In the genomic region with DNA sequence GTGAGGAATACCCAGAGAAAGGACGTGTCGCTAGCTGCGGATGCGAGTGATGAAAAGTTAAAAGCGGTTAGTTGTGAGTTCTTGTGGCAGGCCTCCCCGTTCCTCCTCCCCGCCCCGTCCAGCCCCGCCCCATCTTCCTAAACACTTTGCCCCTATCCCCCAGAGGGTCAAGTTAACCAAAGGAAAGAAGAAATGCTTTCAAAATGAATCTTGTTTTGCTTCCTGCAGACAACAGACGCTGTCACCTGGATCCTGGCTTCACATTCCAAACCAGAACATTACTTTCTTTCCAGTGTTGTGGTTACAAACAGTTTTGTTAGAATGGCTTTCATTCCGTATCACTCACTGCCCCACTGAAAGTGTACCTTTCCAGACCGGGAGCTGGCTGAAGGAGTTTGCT, we compare ENCODE assay signal across 17 mouse cellular contexts. TPM values are rescaled to one million over a fixed set of nuclear protein-coding genes. Genes with fewer than 3 reads are reported as not detected.
DNase-seq lines count a peak whose midpoint lies in the region; ATAC-seq and TF ChIP-seq lines count a peak whose summit lies in the region.
"Had no signal": no experiment of that assay in that cellular context is flagged by ENCODE, and none has a peak within 500 bp of the region (broad histone marks: within the 10 kb centered on the region; RNA-seq: fewer than 3 reads in every experiment).

No protein-coding gene starts in this region.

- no peak overlapping the region for H3K9ac ChIP-seq in heart, embryonic 15.5 days
- no peak overlapping the region for H3K9ac ChIP-seq in lung, postnatal 0 days (replicated peaks; ENCODE audit: low read depth)
- peak overlapping the region; percentile 43 for H3K9ac ChIP-seq in stomach, embryonic 16.5 days (ENCODE audit: low read length)
- no peak overlapping the region for H3K9ac ChIP-seq in midbrain, embryonic 11.5 days (ENCODE audit: low read length)
- H3K9ac ChIP-seq: lung, embryonic 14.5 days had no signal

- no peaks in the 10 kb centered on the region for H3K4me1 ChIP-seq in heart, embryonic 15.5 days (replicated peaks)
- H3K4me1 ChIP-seq in lung, postnatal 0 days (ENCODE audit: insufficient read depth, low read depth, low read length) = no peaks in the 10 kb centered on the region
- H3K4me1 ChIP-seq in stomach, embryonic 16.5 days (ENCODE audit: control insufficient read depth, insufficient read depth, low read length) = 0 out of 2 replicates have a peak, but pooled peaks cover 2% of the 10 kb centered on the region
- H3K4me1 ChIP-seq in midbrain, embryonic 11.5 days (ENCODE audit: control insufficient read depth, insufficient read depth, low read length) = no peaks in the 10 kb centered on the region

- no peaks in the 10 kb centered on the region for H3K9me3 ChIP-seq in heart, embryonic 15.5 days (replicated peaks)
- no peaks in the 10 kb centered on the region for H3K9me3 ChIP-seq in lung, postnatal 0 days (ENCODE audit: low read length)
- H3K9me3 ChIP-seq in stomach, embryonic 16.5 days (replicated peaks; ENCODE audit: control insufficient read depth, low read length) = no peaks in the 10 kb centered on the region
- no peaks in the 10 kb centered on the region for H3K9me3 ChIP-seq in midbrain, embryonic 11.5 days (ENCODE audit: control insufficient read depth, low read length)
- H3K9me3 ChIP-seq: midbrain, embryonic 10.5 days had no signal

- H3K27ac ChIP-seq in heart, embryonic 15.5 days = no peak overlapping the region
- H3K27ac ChIP-seq in lung, postnatal 0 days (ENCODE audit: low read length) = no peak overlapping the region
- H3K27ac ChIP-seq in stomach, embryonic 16.5 days (ENCODE audit: low read length) = no peak overlapping the region
- H3K27ac ChIP-seq in midbrain, embryonic 11.5 days (ENCODE audit: low read depth, low read length) = no peak overlapping the region
- H3K27ac ChIP-seq: midbrain, embryonic 10.5 days had no signal

- DNase-seq in heart, postnatal 36 days = no peak
- no peak for DNase-seq in lung, postnatal 0 days (ENCODE audit: low spot score)
- no peak for DNase-seq in lung, postnatal 10 days
- DNase-seq in ovary, postnatal 10 days (ENCODE audit: low spot score) = no peak
- no peak for DNase-seq in midbrain, embryonic 11.5 days (ENCODE audit: low spot score, missing footprints)
- DNase-seq: adrenal gland, postnatal 25 days; gastrocnemius, postnatal 36 days; lung, embryonic 14.5 days; right cerebral cortex, postnatal 14 days; thymus, postnatal 36 days had no signal

- H3K4me2 ChIP-seq in heart, embryonic 15.5 days = peak overlapping the region; percentile 50
- H3K4me2 ChIP-seq in lung, postnatal 0 days (replicated peaks; ENCODE audit: low read depth, low read length) = 0 out of 2 replicates have a peak overlapping the region, but pooled peaks have one; percentile 27
- H3K4me2 ChIP-seq in stomach, embryonic 16.5 days (ENCODE audit: low read depth, low read length) = peak overlapping the region; percentile 27; the same call in 1 of the 2 replicates
- H3K4me2 ChIP-seq in midbrain, embryonic 11.5 days = no peak overlapping the region
- H3K4me2 ChIP-seq: lung, embryonic 14.5 days had no signal

- 24% methylated on average over 12 of the region's 12 CpGs for WGBS in heart, embryonic 15.5 days
- 28% methylated on average over 12 of the region's 12 CpGs for WGBS in lung, postnatal 0 days
- WGBS in stomach, embryonic 16.5 days = 25% methylated on average over 12 of the region's 12 CpGs
- WGBS in midbrain, embryonic 11.5 days = 41% methylated on average over 12 of the region's 12 CpGs

- H3K4me3 ChIP-seq in heart, embryonic 15.5 days = peak overlapping the region; percentile 11; the same call in 1 of the 2 replicates
- no peak overlapping the region for H3K4me3 ChIP-seq in lung, postnatal 0 days (ENCODE audit: low read depth, low read length)
- H3K4me3 ChIP-seq in stomach, embryonic 16.5 days (replicated peaks; ENCODE audit: low read length) = no peak overlapping the region
- no peak overlapping the region for H3K4me3 ChIP-seq in midbrain, embryonic 11.5 days (ENCODE audit: low read depth, low read length)
- H3K4me3 ChIP-seq: midbrain, embryonic 10.5 days; myocyte had no signal

- no peaks in the 10 kb centered on the region for H3K27me3 ChIP-seq in heart, embryonic 15.5 days
- H3K27me3 ChIP-seq in lung, postnatal 0 days (replicated peaks; ENCODE audit: insufficient read depth, low read length) = no peaks in the 10 kb centered on the region
- no peaks in the 10 kb centered on the region for H3K27me3 ChIP-seq in stomach, embryonic 16.5 days (ENCODE audit: control insufficient read depth, insufficient read depth, low read length)
- no peaks in the 10 kb centered on the region for H3K27me3 ChIP-seq in midbrain, embryonic 11.5 days (ENCODE audit: control insufficient read depth, insufficient read depth, low read length)

- TF ChIP-seq CTCF in lung, postnatal 0 days (IDR thresholded peaks at IDR 0.05) = no peak

- ATAC-seq in heart, embryonic 15.5 days (replicated peaks; ENCODE audit: insufficient number of reproducible peaks, insufficient read depth, low FRiP score, low read depth) = no peak
- no peak for ATAC-seq in lung, postnatal 0 days
- peak; percentile 31 to 44; a peak in 2 of 4 replicates for ATAC-seq in hematopoietic stem cell, adult 5-6 weeks (replicated peaks in 1 of 2; ENCODE audit: insufficient read depth in 1 of 2, low FRiP score in 2 of 2, low TSS enrichment in 1 of 2, low read depth in 1 of 2, poor library complexity in 2 of 2, severe bottlenecking in 2 of 2)
- ATAC-seq in stomach, embryonic 16.5 days (ENCODE audit: insufficient read depth, low FRiP score) = no peak
- no peak for ATAC-seq in midbrain, embryonic 11.5 days (ENCODE audit: low FRiP score)
- ATAC-seq: forebrain, embryonic 16.5 days; hindbrain, embryonic 16.5 days had no signal

- intact Hi-C loops in heart, postnatal 36 days (cut with DNase I) = no loop called here

- no peaks in the 10 kb centered on the region for H3K36me3 ChIP-seq in heart, embryonic 15.5 days
- H3K36me3 ChIP-seq in lung, postnatal 0 days (ENCODE audit: insufficient read depth, low read length) = no peaks in the 10 kb centered on the region
- H3K36me3 ChIP-seq in stomach, embryonic 16.5 days (ENCODE audit: control insufficient read depth, insufficient read depth, low read length) = no peaks in the 10 kb centered on the region
- no peaks in the 10 kb centered on the region for H3K36me3 ChIP-seq in midbrain, embryonic 11.5 days (ENCODE audit: control insufficient read depth, insufficient read depth, low read length)
- H3K36me3 ChIP-seq: midbrain, embryonic 10.5 days had no signal

- TF ChIP-seq EP300 in lung, postnatal 0 days (IDR thresholded peaks at IDR 0.05) = no peak

RNA-seq across cellular contexts. Expression of a gene that starts 23.1 kb away (rescaled TPM):
- polyA plus RNA-seq in heart, embryonic 15.5 days (2015; fragmentation: Nextera tagmentation; extraction: Ambion mirVana) = 160 and 165 TPM in 2 replicates
- 10 to 100 TPM; 50.2 to 52.8 TPM for total RNA-seq in heart, postnatal 36 days (2021)
- polyA plus RNA-seq in lung, postnatal 0 days (2015; fragmentation: Nextera tagmentation; extraction: Ambion mirVana) = 90.9 and 110 TPM in 2 replicates
- total RNA-seq in hematopoietic stem cell, adult 5-6 weeks (2017) = 67.0 and 88.5 TPM in 2 replicates
- 160 and 166 TPM in 2 replicates for polyA plus RNA-seq in stomach, embryonic 16.5 days (2015; fragmentation: Nextera tagmentation; extraction: Ambion mirVana)
- 366 and 369 TPM in 2 replicates for polyA plus RNA-seq in midbrain, embryonic 11.5 days (2014; fragmentation: Nextera tagmentation; extraction: Ambion mirVana)

RNA-seq across cellular contexts. Expression of a gene that starts 23.3 kb away (rescaled TPM):
- 15.7 and 63.4 TPM in 2 replicates for polyA plus RNA-seq in heart, embryonic 15.5 days (2015; fragmentation: Nextera tagmentation; extraction: Ambion mirVana)
- 1 to 10 TPM; 3.4 to 4.2 TPM for total RNA-seq in heart, postnatal 36 days (2021)
- 4.3 and 4.9 TPM in 2 replicates for polyA plus RNA-seq in lung, postnatal 0 days (2015; fragmentation: Nextera tagmentation; extraction: Ambion mirVana)
- total RNA-seq in hematopoietic stem cell, adult 5-6 weeks (2017) = 9.6 and 13.9 TPM in 2 replicates
- 21.5 and 27.1 TPM in 2 replicates for polyA plus RNA-seq in stomach, embryonic 16.5 days (2015; fragmentation: Nextera tagmentation; extraction: Ambion mirVana)
- 15.7 and 17.8 TPM in 2 replicates for polyA plus RNA-seq in midbrain, embryonic 11.5 days (2014; fragmentation: Nextera tagmentation; extraction: Ambion mirVana)

Comparison
In these comparisons a context has a peak if more than half of its experiments do, and no peak if none do; other contexts are left out.
1. ATAC-seq: peak in hematopoietic stem cell, adult 5-6 weeks (2 of 2); none in heart, embryonic 15.5 days (single experiment), lung, postnatal 0 days (single experiment), stomach, embryonic 16.5 days (single experiment) and midbrain, embryonic 11.5 days (single experiment).